Mouse (Mus musculus): Measurements from ENCODE around the gene Klf5. TPM values are rescaled to one million over a fixed set of nuclear protein-coding genes. Genes with fewer than 3 reads are reported as not detected.

Klf5 gene
- total RNA-seq (2023; ENCODE audit: inconsistent age) = 1.0 to 1.3 TPM (median 1.1 TPM) in 4 replicates

DNA sequence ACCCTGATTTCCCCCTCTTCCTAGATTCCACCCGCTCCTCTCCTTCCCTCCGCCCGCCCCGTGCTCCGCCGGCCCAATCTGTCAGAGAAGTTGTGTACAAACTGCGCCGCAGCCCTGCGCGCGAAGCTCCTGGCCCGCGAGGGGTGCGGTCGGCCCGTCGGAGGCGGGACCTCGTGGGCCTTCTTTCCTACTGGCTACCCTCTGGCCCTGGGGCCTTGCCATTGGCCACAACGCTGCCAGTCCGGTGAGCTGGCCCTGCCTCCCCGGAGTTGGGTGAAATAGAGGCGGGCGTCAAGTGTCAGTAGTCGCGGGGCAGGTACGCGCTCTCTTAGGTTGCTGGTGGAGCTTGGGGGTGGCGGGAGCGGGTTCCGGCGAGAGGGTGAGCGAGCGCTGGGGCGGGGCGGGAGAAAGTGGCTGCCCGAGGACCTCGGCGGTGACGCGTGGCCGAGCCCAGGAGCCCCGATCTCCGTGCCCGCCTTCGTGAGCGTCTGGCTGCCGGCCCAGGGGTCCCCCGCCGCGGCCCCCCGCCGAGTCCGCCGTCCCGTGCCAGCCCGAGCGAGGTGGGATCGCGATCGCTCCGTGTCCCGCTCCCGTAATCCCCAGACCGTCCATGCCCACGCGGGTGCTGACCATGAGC lies at the start of gene Klf5:
TSS of gene Klf5 (plus strand) at position 307 of the 637 bp plus-strand sequence.

Other genes with a start within 250 kb of the Klf5 start
- gene Pibf1, start 199.3 kb upstream of the Klf5 start, total RNA-seq (2023; ENCODE audit: inconsistent age) = 22.1 to 23.0 TPM (median 22.2 TPM) in 4 replicates
- 24.3 to 32.6 TPM (median 28.5 TPM) in 4 replicates for gene Dis3, start 198.9 kb upstream of the Klf5 start, total RNA-seq (2023; ENCODE audit: inconsistent age)